Mouse (Mus musculus) heart, adult 2 months (tissue): ENCODE measurements around the gene Zfp664.

ENCODE experiments used
- CTCF ChIP-seq: fragments of 200-600 bp; IDR thresholded peaks from 2 replicates; pipeline ENCODE4 v1.8.1; 2022; ENCODE audit warnings: antibody characterized with exemption, mild to moderate bottlenecking, moderate library complexity
- EP300 ChIP-seq: fragments of 200-500 bp; IDR thresholded peaks from 2 replicates; pipeline ENCODE4 v1.6.1; 2011; ENCODE audit warnings: low read depth, low read length, control low read depth; ENCODE audit not compliant: insufficient read depth
- POLR2A ChIP-seq: fragments of 200-500 bp; IDR thresholded peaks from 2 replicates; pipeline ENCODE4 v1.6.1; 2011; ENCODE audit warnings: mild to moderate bottlenecking, low read depth, low read length, control low read depth; ENCODE audit not compliant: insufficient read depth

- TF ChIP-seq POLR2A: no peak
- no peak for TF ChIP-seq CTCF
- no peak for TF ChIP-seq EP300
Measured at GRCm38 (mm10) chr5:124840669-124841068, 21.8 kb upstream of the Zfp664 start.
